9 mouse cellular contexts compared by ENCODE assay signal in genomic region chr13:39647367-39647766, GRCm38 (mm10).
DNase-seq lines count a peak whose midpoint lies in the region; ATAC-seq and TF ChIP-seq lines count a peak whose summit lies in the region.
"Had no signal": no experiment of that assay in that cellular context is flagged by ENCODE, and none has a peak within 500 bp of the region (broad histone marks: within the 10 kb centered on the region; RNA-seq: fewer than 3 reads in every experiment).

No protein-coding gene starts in this region.

- WGBS in heart, embryonic 11.5 days (ENCODE audit: insufficient replicate concordance): 14% methylated on average over 9 of the region's 9 CpGs
- WGBS in liver, embryonic 11.5 days: 16% methylated on average over 9 of the region's 9 CpGs
- WGBS in thymus, adult 2 months: 24% methylated on average over 9 of the region's 9 CpGs

- no peak for TF ChIP-seq POLR2A in thymus, adult 2 months (IDR thresholded peaks at IDR 0.05; ENCODE audit: control insufficient read depth, extremely low read depth, insufficient read depth, low read length, poor library complexity)

- no peaks in the 10 kb centered on the region for H3K27me3 ChIP-seq in heart, embryonic 11.5 days (ENCODE audit: control insufficient read depth, insufficient read depth, low read length)
- no peaks in the 10 kb centered on the region for H3K27me3 ChIP-seq in liver, embryonic 11.5 days (replicated peaks; ENCODE audit: control insufficient read depth, insufficient read depth, low read length)
- H3K27me3 ChIP-seq in thymus, adult 2 months (ENCODE audit: control insufficient read depth, insufficient read depth, low read length): no peaks in the 10 kb centered on the region

- intact Hi-C loops in heart, postnatal 10 days (cut with DNase I): loop anchor here (5.0 kb wide), 1 partner anchor 1100 kb away; no protein-coding TSS in a partner anchor

- peak; percentile 17 to 25 for DNase-seq in heart, postnatal 10 days
- DNase-seq in NIH3T3 (ENCODE audit: low read depth): peak; percentile 23
- peak; percentile 70 for DNase-seq in embryo, embryonic 11 days
- peak; percentile 56 for DNase-seq in kidney, postnatal 10 days
- DNase-seq in liver, embryonic 11.5 days (ENCODE audit: low spot score): peak; percentile 32
- peak; percentile 62 for DNase-seq in retina, postnatal 1 day
- no peak for DNase-seq in thymus, adult 2 months

- H3K27ac ChIP-seq in heart, embryonic 11.5 days (ENCODE audit: low read depth, low read length): no peak overlapping the region
- no peak overlapping the region for H3K27ac ChIP-seq in liver, embryonic 11.5 days (ENCODE audit: low read depth, low read length)
- H3K27ac ChIP-seq in thymus, adult 2 months (ENCODE audit: control insufficient read depth, insufficient read depth, low read length): no peak overlapping the region

- H3K9ac ChIP-seq in heart, embryonic 11.5 days (ENCODE audit: low read depth, low read length): no peak overlapping the region
- no peak overlapping the region for H3K9ac ChIP-seq in liver, embryonic 11.5 days (ENCODE audit: low read depth, low read length)

- H3K9me3 ChIP-seq in heart, embryonic 11.5 days (replicated peaks; ENCODE audit: control insufficient read depth, low read length): no peaks in the 10 kb centered on the region
- H3K9me3 ChIP-seq in liver, embryonic 11.5 days (ENCODE audit: control insufficient read depth, low read length): no peaks in the 10 kb centered on the region

- ATAC-seq in heart, embryonic 11.5 days (replicated peaks; ENCODE audit: insufficient number of reproducible peaks, low FRiP score, low TSS enrichment): no peak
- no peak for ATAC-seq in liver, embryonic 11.5 days (replicated peaks; ENCODE audit: low FRiP score)

- H3K4me1 ChIP-seq in heart, embryonic 11.5 days (ENCODE audit: control insufficient read depth, insufficient read depth, low read length): no peaks in the 10 kb centered on the region
- H3K4me1 ChIP-seq in liver, embryonic 11.5 days (replicated peaks; ENCODE audit: control insufficient read depth, insufficient read depth, low read length): no peaks in the 10 kb centered on the region
- no peaks in the 10 kb centered on the region for H3K4me1 ChIP-seq in thymus, adult 2 months (replicated peaks; ENCODE audit: control insufficient read depth, insufficient read depth, low read length)

- H3K36me3 ChIP-seq in heart, embryonic 11.5 days (ENCODE audit: control insufficient read depth, insufficient read depth, low read length): no peaks in the 10 kb centered on the region
- no peaks in the 10 kb centered on the region for H3K36me3 ChIP-seq in liver, embryonic 11.5 days (ENCODE audit: control insufficient read depth, insufficient read depth, low read length)
- no peaks in the 10 kb centered on the region for H3K36me3 ChIP-seq in thymus, adult 2 months (ENCODE audit: control insufficient read depth, insufficient read depth, low read length)
- H3K36me3 ChIP-seq: G1E had no signal

- no peak overlapping the region for H3K4me2 ChIP-seq in heart, embryonic 11.5 days
- H3K4me2 ChIP-seq in liver, embryonic 11.5 days: no peak overlapping the region

- H3K4me3 ChIP-seq in heart, embryonic 11.5 days (ENCODE audit: low read depth, low read length): no peak overlapping the region
- no peak overlapping the region for H3K4me3 ChIP-seq in liver, embryonic 11.5 days (ENCODE audit: low read depth, low read length)
- no peak overlapping the region for H3K4me3 ChIP-seq in thymus, adult 2 months (ENCODE audit: control insufficient read depth, insufficient read depth, low read length)

- TF ChIP-seq CTCF in thymus, adult 2 months (IDR thresholded peaks at IDR 0.05; ENCODE audit: borderline replicate concordance, control insufficient read depth, extremely low read depth, insufficient read depth, low read length, poor library complexity): no peak
